Comparison of ENCODE assay signal across 10 mouse cellular contexts in the genomic region with DNA sequence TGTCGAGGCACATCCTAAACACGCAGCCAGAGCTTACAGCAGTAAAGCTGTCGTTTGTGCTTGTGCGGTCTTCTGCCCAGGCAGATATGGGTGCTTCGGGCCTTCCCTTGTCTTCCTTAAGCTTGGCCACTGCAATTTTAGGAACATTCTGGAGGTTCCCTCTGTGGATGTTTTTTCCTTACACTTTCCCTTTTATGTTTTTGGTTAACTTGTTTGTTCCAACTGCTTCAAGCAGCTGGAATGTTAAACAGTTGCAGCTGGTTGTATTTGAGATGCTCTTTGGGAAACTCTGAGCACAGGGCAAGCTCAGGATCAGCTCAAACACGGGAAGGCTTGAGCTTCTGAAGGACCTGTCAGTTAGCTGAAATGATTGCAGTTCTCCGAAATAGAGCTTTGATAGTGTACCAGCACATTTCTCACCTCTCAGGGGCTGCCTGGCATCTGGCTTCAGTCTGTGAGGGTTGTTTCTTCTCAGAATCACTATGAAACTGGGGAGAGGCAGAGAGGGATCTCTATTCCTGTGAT. TPM values are rescaled to one million over a fixed set of nuclear protein-coding genes. Genes with fewer than 3 reads are reported as not detected.
A peak's percentile ranks its signal among the peaks of the same experiment; 100 is the strongest.
DNase-seq lines count a peak whose midpoint lies in the region; ATAC-seq lines count a peak whose summit lies in the region.
"Had no signal": no experiment of that assay in that cellular context is flagged by ENCODE, and none has a peak within 500 bp of the region (broad histone marks: within the 10 kb centered on the region; RNA-seq: fewer than 3 reads in every experiment).

No protein-coding gene starts in this region.

- DNase-seq in heart, adult 18-20 months, result no peak
- peak; percentile 70 for DNase-seq in hindlimb bud, embryonic 11.5 days (ENCODE audit: extremely low spot score, low read depth, low spot score)
- no peak for DNase-seq in adrenal gland, adult (ENCODE audit: inconsistent age in 2 of 2, low spot score in 1 of 2)
- no peak for DNase-seq in layer of hippocampus, postnatal 14 days (ENCODE audit: low spot score in 2 of 2)
- DNase-seq: thymus, postnatal 14 days had no signal

- H3K4me2 ChIP-seq in heart, embryonic 12.5 days, result peak overlapping the region; percentile 37
- no peak overlapping the region for H3K4me2 ChIP-seq in neural tube, embryonic 13.5 days
- no peak overlapping the region for H3K4me2 ChIP-seq in neural tube, embryonic 15.5 days
- H3K4me2 ChIP-seq in stomach, embryonic 15.5 days, result 0 out of 2 replicates have a peak overlapping the region, but pooled peaks have one; percentile 4
- H3K4me2 ChIP-seq: neural tube, embryonic 12.5 days had no signal

- no peak overlapping the region for H3K4me3 ChIP-seq in heart, embryonic 12.5 days
- H3K4me3 ChIP-seq in neural tube, embryonic 13.5 days, result no peak overlapping the region
- no peak overlapping the region for H3K4me3 ChIP-seq in neural tube, embryonic 15.5 days (replicated peaks)
- H3K4me3 ChIP-seq in stomach, embryonic 15.5 days (replicated peaks), result no peak overlapping the region
- H3K4me3 ChIP-seq: neural tube, embryonic 12.5 days had no signal

- H3K4me1 ChIP-seq in heart, embryonic 12.5 days (replicated peaks), result peaks cover 69% of the 10 kb centered on the region
- peaks cover 20% of the 10 kb centered on the region for H3K4me1 ChIP-seq in neural tube, embryonic 13.5 days (replicated peaks)
- no peaks in the 10 kb centered on the region; the same call in none of the 2 replicates for H3K4me1 ChIP-seq in neural tube, embryonic 15.5 days
- peaks cover 17% of the 10 kb centered on the region for H3K4me1 ChIP-seq in stomach, embryonic 15.5 days

- H3K36me3 ChIP-seq in heart, embryonic 12.5 days, result 0 out of 2 replicates have a peak, but pooled peaks cover 3% of the 10 kb centered on the region
- no peaks in the 10 kb centered on the region for H3K36me3 ChIP-seq in neural tube, embryonic 13.5 days
- H3K36me3 ChIP-seq in neural tube, embryonic 15.5 days, result no peaks in the 10 kb centered on the region
- no peaks in the 10 kb centered on the region for H3K36me3 ChIP-seq in stomach, embryonic 15.5 days
- H3K36me3 ChIP-seq: neural tube, embryonic 12.5 days had no signal

- H3K27me3 ChIP-seq in heart, embryonic 12.5 days (replicated peaks), result no peaks in the 10 kb centered on the region
- no peaks in the 10 kb centered on the region for H3K27me3 ChIP-seq in neural tube, embryonic 13.5 days
- no peaks in the 10 kb centered on the region for H3K27me3 ChIP-seq in neural tube, embryonic 15.5 days (replicated peaks)
- H3K27me3 ChIP-seq in stomach, embryonic 15.5 days (replicated peaks), result no peaks in the 10 kb centered on the region
- H3K27me3 ChIP-seq: neural tube, embryonic 12.5 days had no signal

- no peaks in the 10 kb centered on the region for H3K9me3 ChIP-seq in heart, embryonic 12.5 days (replicated peaks)
- H3K9me3 ChIP-seq in neural tube, embryonic 13.5 days, result no peaks in the 10 kb centered on the region
- no peaks in the 10 kb centered on the region for H3K9me3 ChIP-seq in neural tube, embryonic 15.5 days (replicated peaks)
- H3K9me3 ChIP-seq in stomach, embryonic 15.5 days, result no peaks in the 10 kb centered on the region
- H3K9me3 ChIP-seq: neural tube, embryonic 12.5 days had no signal

- peak overlapping the region; percentile 54; the same call in 1 of the 2 replicates for H3K9ac ChIP-seq in heart, embryonic 12.5 days
- H3K9ac ChIP-seq in neural tube, embryonic 13.5 days, result no peak overlapping the region
- H3K9ac ChIP-seq in neural tube, embryonic 15.5 days (replicated peaks), result no peak overlapping the region
- H3K9ac ChIP-seq in stomach, embryonic 15.5 days, result no peak overlapping the region
- H3K9ac ChIP-seq: neural tube, embryonic 12.5 days had no signal

- WGBS in heart, embryonic 12.5 days, result 19% methylated on average over 7 of the region's 7 CpGs
- 55% methylated on average over 7 of the region's 7 CpGs for WGBS in neural tube, embryonic 13.5 days
- WGBS in neural tube, embryonic 15.5 days, result 43% methylated on average over 7 of the region's 7 CpGs
- 31% methylated on average over 7 of the region's 7 CpGs for WGBS in stomach, embryonic 15.5 days

- H3K27ac ChIP-seq in heart, embryonic 12.5 days (ENCODE audit: poor library complexity, severe bottlenecking), result peak overlapping the region; percentile 95
- peak overlapping the region; percentile 18; the same call in 1 of the 2 replicates for H3K27ac ChIP-seq in neural tube, embryonic 13.5 days (replicated peaks)
- no peak overlapping the region for H3K27ac ChIP-seq in neural tube, embryonic 15.5 days (replicated peaks)
- peak overlapping the region; percentile 65 for H3K27ac ChIP-seq in stomach, embryonic 15.5 days
- H3K27ac ChIP-seq: neural tube, embryonic 12.5 days had no signal

- no peak for ATAC-seq in heart, embryonic 12.5 days (ENCODE audit: insufficient number of reproducible peaks, low FRiP score)
- no peak for ATAC-seq in neural tube, embryonic 13.5 days (ENCODE audit: low read depth)
- no peak for ATAC-seq in neural tube, embryonic 15.5 days (ENCODE audit: low FRiP score)
- ATAC-seq in stomach, embryonic 15.5 days (ENCODE audit: insufficient read depth, low FRiP score, low read depth), result no peak

RNA-seq across cellular contexts. Expression of gene Adk, which starts 34.5 kb away (rescaled TPM):
- 257 and 273 TPM in 2 replicates for polyA plus RNA-seq in heart, embryonic 12.5 days (2016; fragmentation: Nextera tagmentation; extraction: Ambion mirVana)
- 100 to 1,000 TPM; 228 to 242 TPM for total RNA-seq in heart, adult 18-20 months (2021)
- polyA plus RNA-seq in neural tube, embryonic 13.5 days (2015; fragmentation: Nextera tagmentation; extraction: Ambion mirVana), result 39.0 and 46.7 TPM in 2 replicates
- polyA plus RNA-seq in neural tube, embryonic 15.5 days (2015; fragmentation: Nextera tagmentation; extraction: Ambion mirVana), result 40.0 and 62.1 TPM in 2 replicates
- polyA plus RNA-seq in stomach, embryonic 15.5 days (2015; fragmentation: Nextera tagmentation; extraction: Ambion mirVana), result 167 and 178 TPM in 2 replicates
- total RNA-seq in layer of hippocampus, postnatal 14 days (2021), result 10 to 100 TPM; 67.5 to 69.7 TPM

RNA-seq across cellular contexts. Expression of gene Ap3m1, which starts 34.6 kb away (rescaled TPM):
- polyA plus RNA-seq in heart, embryonic 12.5 days (2016; fragmentation: Nextera tagmentation; extraction: Ambion mirVana), result 71.5 and 75.4 TPM in 2 replicates
- 10 to 100 TPM; 48.1 to 48.8 TPM for total RNA-seq in heart, adult 18-20 months (2021)
- 89.3 and 92.6 TPM in 2 replicates for polyA plus RNA-seq in neural tube, embryonic 13.5 days (2015; fragmentation: Nextera tagmentation; extraction: Ambion mirVana)
- 73.8 and 74.6 TPM in 2 replicates for polyA plus RNA-seq in neural tube, embryonic 15.5 days (2015; fragmentation: Nextera tagmentation; extraction: Ambion mirVana)
- 60.2 and 63.8 TPM in 2 replicates for polyA plus RNA-seq in stomach, embryonic 15.5 days (2015; fragmentation: Nextera tagmentation; extraction: Ambion mirVana)
- total RNA-seq in layer of hippocampus, postnatal 14 days (2021), result 10 to 100 TPM; 82.1 to 84.3 TPM

Comparison
In these comparisons a context has a peak if more than half of its experiments do, and no peak if none do; other contexts are left out.
1. H3K4me2 ChIP-seq: peak in heart, embryonic 12.5 days (single experiment) and stomach, embryonic 15.5 days (single experiment); none in neural tube, embryonic 13.5 days (single experiment) and neural tube, embryonic 15.5 days (single experiment).